Mouse (Mus musculus) liver, embryonic 11.5 days (tissue): ENCODE measurements around the gene Mprip. TPM values are rescaled to one million over a fixed set of nuclear protein-coding genes. Genes with fewer than 3 reads are reported as not detected.

Experiments
- ATAC-seq: fragments of 200-750 bp; cut with Nextera tagmentation; replicated peaks from 2 replicates; pipeline ENCODE4 v1.8.0; 2017; ENCODE audit warnings: moderate number of reproducible peaks, mild to moderate bottlenecking, moderate TSS enrichment, moderate library complexity; ENCODE audit not compliant: low FRiP score
- DNase-seq: peaks from one replicate; pipeline ENCODE4 v3.0.0-alpha.2; 2017; ENCODE audit warnings: low spot score
- H3K27ac ChIP-seq: fragments of 300-500 bp; sonication (generic); 2 replicates; pipeline ENCODE4 v1.5.1; 2014; ENCODE audit warnings: mild to moderate bottlenecking, low read depth, low read length, control low read depth
- H3K27me3 ChIP-seq: fragments of 300-500 bp; sonication (generic); replicated peaks from 2 replicates; pipeline ENCODE4 v1.6.1; 2014; ENCODE audit warnings: low read length, mixed read lengths; ENCODE audit not compliant: control insufficient read depth, insufficient read depth
- H3K36me3 ChIP-seq: fragments of 300-500 bp; sonication (generic); 2 replicates; pipeline ENCODE4 v1.6.1; 2014; ENCODE audit warnings: mild to moderate bottlenecking, low read length, moderate library complexity, mixed read lengths; ENCODE audit not compliant: control insufficient read depth, insufficient read depth
- H3K4me1 ChIP-seq: fragments of 300-500 bp; sonication (generic); replicated peaks from 2 replicates; pipeline ENCODE4 v1.6.1; 2014; ENCODE audit warnings: low read length, mixed read lengths; ENCODE audit not compliant: control insufficient read depth, insufficient read depth
- H3K4me2 ChIP-seq: fragments of 300-500 bp; sonication (generic); 2 replicates; pipeline ENCODE4 v1.6.1; 2014; ENCODE audit warnings: mild to moderate bottlenecking, control low read depth, moderate library complexity
- H3K4me3 ChIP-seq: fragments of 300-500 bp; sonication (generic); 2 replicates; pipeline ENCODE4 v1.5.1; 2014; ENCODE audit warnings: low read depth, low read length, control low read depth
- H3K9ac ChIP-seq: fragments of 300-500 bp; sonication (generic); 2 replicates; pipeline ENCODE4 v1.6.1; 2014; ENCODE audit warnings: low read depth, low read length, control low read depth
- H3K9me3 ChIP-seq: fragments of 300-500 bp; sonication (generic); 2 replicates; pipeline ENCODE4 v1.6.1; 2016; ENCODE audit warnings: low read length, inconsistent platforms, mixed read lengths; ENCODE audit not compliant: control insufficient read depth
- WGBS: fragments of 180-500 bp; shearing (Covaris S2); extraction: QIAGEN DNeasy Blood & Tissue Kit; methylation state at CpG from one replicate; pipeline ENCODE4 v1.1.7; 2014; 5-methylcytosine and 5-hydroxymethylcytosine counted together
- polyA plus RNA-seq: library from polyadenylated mRNA; unstranded; fragments of >200 nt; fragmentation: Nextera tagmentation; extraction: Ambion mirVana; gene quantifications from 2 replicates; pipeline ENCODE4 v1.2.1, GENCODE M21; 2014

The Mprip gene
- polyA plus RNA-seq, 1 experiment from 2014 or later = 46.7 TPM

DNA sequence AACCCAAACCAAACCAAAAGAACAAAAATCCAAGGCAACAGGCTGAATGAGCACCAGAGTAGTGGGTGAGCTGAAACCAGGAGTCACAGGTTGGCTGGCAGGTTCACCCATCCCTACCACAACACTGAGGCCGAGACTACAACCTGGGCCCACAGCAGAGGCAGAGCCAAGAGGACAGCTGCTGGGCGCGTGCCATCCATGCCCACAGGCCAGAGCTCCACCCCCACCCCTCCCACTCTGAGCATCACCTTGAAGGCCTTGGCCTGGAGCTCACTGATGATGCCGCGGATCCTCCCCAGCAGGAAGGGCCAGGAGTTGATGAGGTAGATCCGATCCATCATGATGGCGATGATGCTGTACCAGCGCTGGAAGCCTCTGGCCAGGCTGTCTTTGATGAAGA is 140.8 kb downstream of the Mprip start:
- ATAC-seq (no peak), DNase-seq (no peak)
- Histone ChIP-seq H3K36me3 (peaks cover 69% of the 10 kb centered on the region), H3K27ac (no peak overlapping the region), H3K4me3 (no peak overlapping the region), H3K4me2 (no peak overlapping the region), H3K4me1 (no peaks in the 10 kb centered on the region), H3K27me3 (no peaks in the 10 kb centered on the region), H3K9ac (no peak overlapping the region), H3K9me3 (no peaks in the 10 kb centered on the region)
- 90% methylated on average over 8 of the region's 8 CpGs for WGBS

DNA sequence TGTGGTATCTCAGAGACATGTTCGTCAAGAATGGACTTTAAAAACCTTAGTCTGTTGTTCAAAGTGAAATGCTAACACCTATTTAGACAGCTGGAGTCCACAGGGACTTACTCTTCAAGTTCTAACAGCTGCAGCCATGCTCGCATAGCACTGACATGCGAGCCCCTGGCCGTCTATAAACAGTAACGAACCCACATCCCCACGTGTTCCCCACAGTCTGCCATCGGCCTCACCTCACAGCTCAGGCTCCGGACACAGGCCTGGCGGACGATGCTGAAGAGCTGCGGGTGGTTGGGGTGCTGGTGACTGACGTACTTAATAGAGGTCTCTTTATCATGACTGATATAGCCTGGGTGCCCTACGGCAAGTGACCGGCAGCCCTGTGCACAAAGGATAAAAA is 142.4 kb downstream of the Mprip start:
- H3K9me3 ChIP-seq = no peaks in the 10 kb centered on the region
- no peak for ATAC-seq
- H3K27me3 ChIP-seq = no peaks in the 10 kb centered on the region
- peaks cover 2% of the 10 kb centered on the region for H3K4me1 ChIP-seq
- no peak for DNase-seq
- WGBS = 91% methylated on average over 14 of the region's 14 CpGs
- H3K36me3 ChIP-seq = peaks cover 65% of the 10 kb centered on the region
- no peak overlapping the region for H3K4me3 ChIP-seq
- H3K4me2 ChIP-seq = no peak overlapping the region
- no peak overlapping the region for H3K9ac ChIP-seq
- no peak overlapping the region for H3K27ac ChIP-seq

DNA sequence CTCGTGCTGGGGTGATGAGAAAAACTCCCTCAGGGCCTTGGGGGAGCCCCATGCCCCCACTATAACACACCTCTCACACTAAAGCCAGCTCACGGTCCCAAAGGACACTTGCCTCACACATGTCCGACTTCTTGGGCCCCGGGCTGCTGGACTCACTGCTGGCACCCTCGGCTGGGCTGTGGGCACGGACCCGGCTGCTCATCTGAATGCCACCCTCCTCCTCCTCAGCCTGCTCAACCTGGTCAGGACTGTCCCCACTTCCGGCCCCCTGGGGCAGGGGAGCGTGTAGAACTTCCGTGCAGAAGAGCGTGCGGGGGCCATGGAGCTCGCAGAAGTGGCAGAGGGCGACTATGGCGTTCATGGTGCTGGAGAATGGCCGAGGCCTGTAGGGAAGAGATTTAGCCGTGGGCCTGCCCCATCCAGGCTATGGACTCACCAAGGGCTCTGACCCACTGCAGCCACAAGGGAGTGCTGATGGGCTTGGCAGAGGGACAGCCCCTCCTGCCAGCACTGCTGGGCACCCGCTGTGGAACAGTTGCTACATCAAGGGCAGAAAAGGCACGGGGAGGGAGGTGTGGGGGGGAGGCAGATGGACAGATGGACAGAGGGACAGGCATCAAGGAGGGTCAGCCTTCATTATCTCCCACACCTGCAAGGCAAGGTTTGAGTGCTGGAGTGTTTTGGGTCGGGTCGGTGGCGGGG is 143.5 kb downstream of the Mprip start:
- ATAC-seq = no peak
- no peak for DNase-seq
- no peak overlapping the region for H3K9ac ChIP-seq
- H3K4me2 ChIP-seq = no peak overlapping the region
- no peak overlapping the region for H3K27ac ChIP-seq
- H3K27me3 ChIP-seq = no peaks in the 10 kb centered on the region
- H3K4me3 ChIP-seq = no peak overlapping the region
- no peaks in the 10 kb centered on the region for H3K9me3 ChIP-seq
- peaks cover 8% of the 10 kb centered on the region for H3K4me1 ChIP-seq
- H3K36me3 ChIP-seq = peaks cover 54% of the 10 kb centered on the region
- WGBS = 92% methylated on average over 22 of the region's 22 CpGs

DNA sequence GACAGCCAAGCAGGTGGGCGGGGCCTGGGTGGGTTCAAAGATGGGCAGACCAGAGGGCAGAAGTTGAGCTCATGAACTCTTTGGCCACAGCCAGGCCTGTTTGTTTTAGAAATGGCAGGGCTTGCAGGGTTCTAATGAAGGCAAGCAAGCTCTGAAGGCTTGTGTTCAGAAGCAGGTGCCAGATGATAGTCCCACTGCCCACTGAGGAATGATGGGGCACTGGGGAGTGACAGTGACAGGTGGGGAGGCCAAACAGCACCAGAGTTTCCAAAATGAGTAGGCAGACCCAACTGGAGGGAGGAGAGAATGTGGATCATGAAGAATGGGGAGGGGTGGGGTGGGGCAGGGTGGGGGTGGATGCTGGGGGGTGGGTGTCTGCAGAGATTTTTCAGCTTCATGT is 144.2 kb downstream of the Mprip start:
- DNase-seq (no peak), ATAC-seq (no peak)
- Histone ChIP-seq H3K4me1 (peaks cover 8% of the 10 kb centered on the region), H3K27me3 (no peaks in the 10 kb centered on the region), H3K9ac (no peak overlapping the region), H3K4me2 (no peak overlapping the region), H3K9me3 (no peaks in the 10 kb centered on the region), H3K27ac (no peak overlapping the region), H3K4me3 (no peak overlapping the region), H3K36me3 (peaks cover 47% of the 10 kb centered on the region)
- WGBS = 95% methylated on average over 1 of the region's 1 CpGs

DNA sequence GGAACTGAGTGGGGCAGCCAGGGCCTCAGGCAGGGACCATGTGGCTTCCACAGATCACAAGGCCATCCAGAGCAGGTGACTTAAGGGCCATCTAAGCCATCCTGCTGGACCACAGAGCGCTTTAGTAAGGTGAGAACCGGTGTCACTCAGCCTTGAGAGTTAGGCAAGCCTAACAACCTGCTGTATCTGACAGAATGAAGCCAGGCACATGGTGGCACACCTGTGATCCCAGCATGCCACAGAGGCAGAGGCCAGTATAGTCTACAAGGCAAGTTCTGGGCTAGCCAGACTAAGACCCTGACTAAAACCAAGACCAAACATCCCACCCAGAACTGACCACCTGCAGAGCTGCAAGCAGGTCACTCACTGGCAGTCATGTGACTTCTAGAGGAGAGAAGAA is 144.6 kb downstream of the Mprip start:
- 89% methylated on average over 2 of the region's 2 CpGs for WGBS
- no peaks in the 10 kb centered on the region for H3K9me3 ChIP-seq
- H3K4me1 ChIP-seq = peaks cover 8% of the 10 kb centered on the region
- no peak overlapping the region for H3K4me2 ChIP-seq
- H3K4me3 ChIP-seq = no peak overlapping the region
- ATAC-seq = no peak
- H3K27me3 ChIP-seq = no peaks in the 10 kb centered on the region
- no peak for DNase-seq
- peaks cover 43% of the 10 kb centered on the region for H3K36me3 ChIP-seq
- no peak overlapping the region for H3K9ac ChIP-seq
- no peak overlapping the region for H3K27ac ChIP-seq

DNA sequence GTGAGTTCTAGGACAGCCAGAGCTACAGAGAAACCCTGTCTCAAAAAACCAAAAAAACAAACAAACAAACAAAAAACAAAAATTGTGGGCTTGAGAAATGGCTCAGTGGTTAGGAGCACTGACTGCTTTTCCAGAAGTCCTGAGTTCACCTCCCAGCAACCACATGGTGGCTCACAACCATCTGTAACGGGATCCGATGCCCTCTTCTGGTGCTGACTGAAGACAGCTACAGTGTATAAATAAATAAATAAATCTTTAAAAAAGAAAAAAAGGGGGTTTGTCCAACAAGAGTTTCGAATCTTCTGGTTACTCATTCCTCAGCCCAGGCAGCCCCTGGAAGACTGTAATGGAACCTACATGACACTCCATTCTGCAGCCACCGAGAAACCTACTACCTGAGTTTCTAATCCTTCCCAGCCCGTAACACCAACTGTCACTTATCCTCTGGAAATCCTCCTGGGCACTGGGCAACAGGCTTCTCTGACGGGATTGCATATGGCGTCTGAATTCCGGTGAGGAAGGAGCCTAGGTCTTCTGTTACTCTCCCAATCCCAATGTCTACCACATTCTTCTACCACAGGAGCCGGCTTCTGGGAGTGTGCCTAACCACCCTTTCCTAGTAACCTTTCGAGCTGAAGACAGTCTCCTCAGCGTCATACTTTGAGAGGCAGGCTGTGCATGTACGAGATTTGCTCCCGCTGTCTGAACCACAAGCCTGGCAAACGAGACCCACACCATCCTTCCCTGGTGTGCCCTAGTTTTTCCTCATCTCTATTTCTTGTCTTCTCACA is 147.3 kb downstream of the Mprip start:
- Histone ChIP-seq H3K9ac (peak overlapping the region; percentile 93), H3K4me2 (peak overlapping the region; percentile 98), H3K4me1 (peaks cover 11% of the 10 kb centered on the region), H3K36me3 (peaks cover 28% of the 10 kb centered on the region), H3K4me3 (peak overlapping the region; percentile 87), H3K27ac (peak overlapping the region; percentile 97), H3K9me3 (no peaks in the 10 kb centered on the region), H3K27me3 (no peaks in the 10 kb centered on the region)
- no peak for DNase-seq
- 69% methylated on average over 14 of the region's 14 CpGs for WGBS
- no peak for ATAC-seq

DNA sequence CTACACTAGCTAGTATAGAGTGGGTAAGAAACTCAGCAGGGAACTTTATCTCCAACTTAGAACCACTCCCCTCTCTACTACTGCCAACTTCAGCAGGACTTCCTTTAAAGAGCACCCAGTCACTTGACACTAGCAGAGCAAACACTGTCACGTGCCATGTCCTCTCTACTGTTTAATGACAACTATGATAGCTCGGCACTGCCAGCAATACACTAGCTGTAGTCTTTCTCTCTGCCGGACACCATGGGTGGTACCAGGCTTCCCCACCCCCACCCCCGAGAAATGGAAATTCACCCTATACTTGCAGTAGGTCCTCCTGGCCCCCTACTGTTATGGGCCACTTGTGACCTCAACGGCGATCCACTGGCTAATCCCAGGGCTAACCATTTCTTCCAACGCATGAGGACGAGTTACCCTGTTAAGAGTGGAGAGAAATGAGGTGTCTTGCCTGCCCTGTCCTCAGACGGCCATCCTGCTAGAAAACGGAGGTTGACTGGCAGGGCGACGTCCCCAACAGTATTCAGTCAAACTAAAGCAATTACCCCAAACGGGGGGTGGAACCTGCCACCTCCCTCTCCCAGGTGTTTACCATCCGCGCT is 148.1 kb downstream of the Mprip start:
- peak; percentile 61 for ATAC-seq
- WGBS = under 1% methylated on average over 15 of the region's 15 CpGs
- Histone ChIP-seq H3K4me3 (peak overlapping the region; percentile 87), H3K9me3 (no peaks in the 10 kb centered on the region), H3K36me3 (peaks cover 23% of the 10 kb centered on the region), H3K4me1 (peaks cover 11% of the 10 kb centered on the region), H3K27me3 (no peaks in the 10 kb centered on the region), H3K9ac (peak overlapping the region; percentile 93), H3K27ac (peak overlapping the region; percentile 97), H3K4me2 (peak overlapping the region; percentile 98)
- no peak for DNase-seq

DNA sequence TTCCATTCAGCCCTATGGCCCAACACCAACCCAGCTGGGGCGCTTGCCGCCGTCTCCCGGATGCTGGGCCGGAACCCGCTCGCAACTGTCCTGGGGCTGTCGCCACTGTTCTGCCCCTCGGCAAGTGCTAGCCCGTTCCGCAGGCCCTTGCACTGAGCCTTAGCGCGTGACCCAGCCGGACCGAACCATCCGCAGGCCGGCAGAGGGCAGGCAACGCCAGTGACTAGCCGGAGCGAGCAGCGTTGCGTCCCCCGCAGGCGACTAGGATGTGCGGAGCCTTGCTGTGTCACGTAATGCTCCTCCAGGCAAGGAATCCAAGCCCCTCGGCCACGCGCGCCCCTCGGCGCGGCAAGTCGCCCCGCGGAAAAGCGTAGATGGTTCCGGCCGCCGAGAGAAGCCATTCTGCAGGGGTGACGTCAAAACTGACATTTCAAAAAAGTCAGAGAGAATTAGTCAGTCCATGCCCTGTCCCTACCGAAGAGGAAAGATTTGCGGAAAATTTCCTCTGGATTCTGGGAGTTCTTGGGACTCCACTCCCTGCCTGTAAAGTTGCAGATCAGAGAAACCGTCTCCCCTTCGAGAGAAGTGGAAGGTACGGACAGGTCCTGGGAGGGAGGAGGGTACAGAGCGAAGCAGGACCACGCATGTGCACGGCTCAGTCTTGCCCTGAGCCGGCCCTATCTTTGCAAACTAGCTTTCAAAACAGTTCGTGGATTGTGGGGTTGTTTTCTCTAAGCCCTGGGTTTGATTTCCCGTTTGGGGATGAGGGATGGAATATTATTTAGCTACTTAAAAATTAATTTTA is 148.8 kb downstream of the Mprip start, which contains the start of gene Flcn:
TSS of gene Flcn (minus strand) at position 347 of the 805 bp plus-strand sequence.
- Histone ChIP-seq H3K9me3 (no peaks in the 10 kb centered on the region), H3K4me2 (peak within 1 kb of the TSS; percentile 98), H3K4me3 (peak within 1 kb of the TSS; percentile 87), H3K4me1 (peaks cover 11% of the 10 kb centered on the region), H3K27me3 (no peaks in the 10 kb centered on the region), H3K36me3 (peaks cover 17% of the 10 kb centered on the region), H3K27ac (peak within 1 kb of the TSS; percentile 97), H3K9ac (peak within 1 kb of the TSS; percentile 93)
- peak; percentile 93 for ATAC-seq
- peak; percentile 91 for DNase-seq
- WGBS = under 1% methylated on average over 52 of the region's 52 CpGs
